25 mouse cellular contexts compared by ENCODE assay signal in genomic region chr5:26206766-26207122, GRCm38 (mm10). TPM values are rescaled to one million over a fixed set of nuclear protein-coding genes. Genes with fewer than 3 reads are reported as not detected.
DNase-seq lines count a peak whose midpoint lies in the region; ATAC-seq and TF ChIP-seq lines count a peak whose summit lies in the region.
"Had no signal": no experiment of that assay in that cellular context is flagged by ENCODE, and none has a peak within 500 bp of the region (broad histone marks: within the 10 kb centered on the region; RNA-seq: fewer than 3 reads in every experiment).

No protein-coding gene starts in this region.

- no peak for TF ChIP-seq CTCF in kidney, postnatal 0 days (IDR thresholded peaks at IDR 0.05; ENCODE audit: low read depth)

- H3K27ac ChIP-seq in forebrain, embryonic 11.5 days (ENCODE audit: low read depth, low read length), result no peak overlapping the region; the same call in 1 of the 2 replicates
- H3K27ac ChIP-seq in forebrain, embryonic 12.5 days, result no peak overlapping the region
- H3K27ac ChIP-seq in kidney, postnatal 0 days, result no peak overlapping the region
- H3K27ac ChIP-seq in intestine, embryonic 16.5 days (ENCODE audit: low read length), result no peak overlapping the region
- H3K27ac ChIP-seq: embryonic facial prominence, embryonic 12.5 days; heart, embryonic 13.5 days; limb, embryonic 13.5 days; liver, embryonic 14.5 days; macrophage; stomach, embryonic 15.5 days had no signal

- no peak overlapping the region for H3K9ac ChIP-seq in forebrain, embryonic 11.5 days (ENCODE audit: low read length)
- H3K9ac ChIP-seq in forebrain, embryonic 12.5 days, result no peak overlapping the region
- H3K9ac ChIP-seq in kidney, postnatal 0 days (ENCODE audit: low read depth, low read length), result no peak overlapping the region
- no peak overlapping the region for H3K9ac ChIP-seq in intestine, embryonic 16.5 days (ENCODE audit: low read depth, low read length)
- H3K9ac ChIP-seq: embryonic facial prominence, embryonic 12.5 days; heart, embryonic 13.5 days; limb, embryonic 13.5 days; liver, embryonic 14.5 days; stomach, embryonic 15.5 days had no signal

- H3K27me3 ChIP-seq in forebrain, embryonic 11.5 days (ENCODE audit: control insufficient read depth, insufficient read depth, low read length), result no peaks in the 10 kb centered on the region
- 0 out of 2 replicates have a peak, but pooled peaks cover 3% of the 10 kb centered on the region for H3K27me3 ChIP-seq in forebrain, embryonic 12.5 days
- H3K27me3 ChIP-seq in kidney, postnatal 0 days (ENCODE audit: insufficient read depth, low read length), result no peaks in the 10 kb centered on the region
- H3K27me3 ChIP-seq in intestine, embryonic 16.5 days (replicated peaks; ENCODE audit: control insufficient read depth, insufficient read depth, low read length), result no peaks in the 10 kb centered on the region
- H3K27me3 ChIP-seq: CH12.LX; embryonic facial prominence, embryonic 12.5 days; heart, embryonic 13.5 days; limb, embryonic 13.5 days; stomach, embryonic 15.5 days had no signal

- no peak overlapping the region for H3K4me2 ChIP-seq in forebrain, embryonic 11.5 days (ENCODE audit: low read depth, low read length, severe bottlenecking)
- no peak overlapping the region for H3K4me2 ChIP-seq in forebrain, embryonic 12.5 days
- H3K4me2 ChIP-seq in kidney, postnatal 0 days (ENCODE audit: low read length), result no peak overlapping the region
- H3K4me2 ChIP-seq in intestine, embryonic 16.5 days (ENCODE audit: low read depth, low read length), result no peak overlapping the region
- H3K4me2 ChIP-seq: embryonic facial prominence, embryonic 12.5 days; heart, embryonic 13.5 days; limb, embryonic 13.5 days; stomach, embryonic 15.5 days had no signal

- WGBS in forebrain, embryonic 11.5 days, result 14% methylated on average over 2 of the region's 2 CpGs
- 17% methylated on average over 2 of the region's 2 CpGs for WGBS in forebrain, embryonic 12.5 days
- 42% methylated on average over 2 of the region's 2 CpGs for WGBS in kidney, postnatal 0 days
- WGBS in intestine, embryonic 16.5 days, result 86% methylated on average over 2 of the region's 2 CpGs

- H3K4me1 ChIP-seq in forebrain, embryonic 11.5 days (replicated peaks; ENCODE audit: control insufficient read depth, insufficient read depth, low read length), result no peaks in the 10 kb centered on the region; the same call in 1 of the 2 replicates
- peaks cover 14% of the 10 kb centered on the region for H3K4me1 ChIP-seq in forebrain, embryonic 12.5 days
- H3K4me1 ChIP-seq in kidney, postnatal 0 days (replicated peaks; ENCODE audit: insufficient read depth, low read length), result no peaks in the 10 kb centered on the region
- no peaks in the 10 kb centered on the region for H3K4me1 ChIP-seq in intestine, embryonic 16.5 days (ENCODE audit: control insufficient read depth, insufficient read depth, low read length)
- H3K4me1 ChIP-seq: embryonic facial prominence, embryonic 12.5 days; heart, embryonic 13.5 days; limb, embryonic 13.5 days; stomach, embryonic 15.5 days had no signal

- H3K9me3 ChIP-seq in forebrain, embryonic 11.5 days (ENCODE audit: control insufficient read depth, low read length), result no peaks in the 10 kb centered on the region
- no peaks in the 10 kb centered on the region for H3K9me3 ChIP-seq in forebrain, embryonic 12.5 days
- H3K9me3 ChIP-seq in kidney, postnatal 0 days (replicated peaks; ENCODE audit: low read length), result no peaks in the 10 kb centered on the region
- no peaks in the 10 kb centered on the region for H3K9me3 ChIP-seq in intestine, embryonic 16.5 days (ENCODE audit: control insufficient read depth, low read length)
- H3K9me3 ChIP-seq: embryonic facial prominence, embryonic 12.5 days; heart, embryonic 13.5 days; limb, embryonic 13.5 days; stomach, embryonic 15.5 days had no signal

- H3K4me3 ChIP-seq in forebrain, embryonic 11.5 days (ENCODE audit: low read depth, low read length), result no peak overlapping the region
- no peak overlapping the region for H3K4me3 ChIP-seq in forebrain, embryonic 12.5 days (replicated peaks)
- no peak overlapping the region for H3K4me3 ChIP-seq in kidney, postnatal 0 days (replicated peaks; ENCODE audit: low read depth, low read length)
- no peak overlapping the region for H3K4me3 ChIP-seq in intestine, embryonic 16.5 days (ENCODE audit: low read length)
- H3K4me3 ChIP-seq: embryonic facial prominence, embryonic 12.5 days; heart, embryonic 13.5 days; limb, embryonic 13.5 days; stomach, embryonic 15.5 days had no signal

- DNase-seq in forebrain, embryonic 11.5 days (ENCODE audit: low spot score), result no peak
- peak; percentile 6 for DNase-seq in kidney, postnatal 0 days (ENCODE audit: low spot score)
- no peak for DNase-seq in kidney, postnatal 4 days
- peak; percentile 41 for DNase-seq in embryo, embryonic 10.5 days (ENCODE audit: low spot score)
- DNase-seq in retina, embryonic 14.5 days (ENCODE audit: low spot score), result peak; percentile 67
- DNase-seq: adrenal gland, postnatal 36 days; cerebellum, adult 18-20 months; cerebellum, postnatal 25 days; kidney, adult 9 months; right cerebral cortex, postnatal 14 days; spleen, adult 18-20 months; thymus, adult 18-20 months; thymus, postnatal 4 days had no signal

- no peaks in the 10 kb centered on the region for H3K36me3 ChIP-seq in forebrain, embryonic 11.5 days (ENCODE audit: control insufficient read depth, insufficient read depth, low read length)
- no peaks in the 10 kb centered on the region for H3K36me3 ChIP-seq in forebrain, embryonic 12.5 days (replicated peaks)
- H3K36me3 ChIP-seq in kidney, postnatal 0 days (ENCODE audit: insufficient read depth, low read length), result no peaks in the 10 kb centered on the region
- no peaks in the 10 kb centered on the region for H3K36me3 ChIP-seq in intestine, embryonic 16.5 days (ENCODE audit: control insufficient read depth, insufficient read depth, low read length)
- H3K36me3 ChIP-seq: embryonic facial prominence, embryonic 12.5 days; heart, embryonic 13.5 days; limb, embryonic 13.5 days; stomach, embryonic 15.5 days had no signal

- peak; percentile 71; the same call in 1 of the 2 replicates for ATAC-seq in forebrain, embryonic 11.5 days (replicated peaks; ENCODE audit: low FRiP score)
- ATAC-seq in forebrain, embryonic 12.5 days (ENCODE audit: low FRiP score), result no peak
- ATAC-seq in kidney, postnatal 0 days (replicated peaks; ENCODE audit: low FRiP score, low read depth), result no peak
- no peak for ATAC-seq in intestine, embryonic 16.5 days
- ATAC-seq: inflammation-experienced regulatory T-cells, adult 6 months had no signal

RNA-seq across cellular contexts. Expression of gene Gm7361, which starts 50.7 kb away (rescaled TPM):
- 0.09 TPM in 1 of 2 replicates, not detected in the other for polyA plus RNA-seq in forebrain, embryonic 11.5 days (2014; fragmentation: Nextera tagmentation; extraction: Ambion mirVana)
- polyA plus RNA-seq in forebrain, embryonic 12.5 days (2016; fragmentation: Nextera tagmentation; extraction: Ambion mirVana), result not detected in 2 replicates
- not detected in 2 replicates for polyA plus RNA-seq in kidney, postnatal 0 days (2015; fragmentation: Nextera tagmentation; extraction: Ambion mirVana)
- not detected in 2 replicates for polyA plus RNA-seq in intestine, embryonic 16.5 days (2015; fragmentation: Nextera tagmentation; extraction: Ambion mirVana)
- polyA plus RNA-seq: embryonic facial prominence, embryonic 12.5 days; heart, embryonic 13.5 days; inflammation-experienced regulatory T-cells, adult 6 months; large intestine, adult 2 months; limb, embryonic 13.5 days; liver, embryonic 14.5 days; lung, embryonic 16.5 days; macrophage; stomach, embryonic 15.5 days had no signal

Comparison
In these comparisons a context has a peak if more than half of its experiments do, and no peak if none do; other contexts are left out.
1. DNase-seq: peak in kidney, postnatal 0 days (single experiment), embryo, embryonic 10.5 days (single experiment) and retina, embryonic 14.5 days (single experiment); none in forebrain, embryonic 11.5 days (single experiment) and kidney, postnatal 4 days (0 of 2).